Mouse (Mus musculus) ES-E14 (cell line): Measurements from ENCODE around the gene Igf2r. TPM values are rescaled to one million over a fixed set of nuclear protein-coding genes. Genes with fewer than 3 reads are reported as not detected.

ENCODE experiments used
- DNase-seq: peaks from one replicate; pipeline ENCODE4 v3.0.0-alpha.2; 2013; ENCODE audit warnings: low read depth, low spot score
- H3K27ac ChIP-seq: 2 replicates; pipeline ENCODE4 v1.5.1; 2012; ENCODE audit warnings: low read depth, mild to moderate bottlenecking, low read length, moderate library complexity, mixed read lengths; ENCODE audit not compliant: poor library complexity, insufficient read depth, severe bottlenecking
- H3K36me3 ChIP-seq: 2 replicates; pipeline ENCODE4 v1.6.1; 2012; ENCODE audit warnings: mild to moderate bottlenecking, low read length, moderate library complexity, mixed read lengths; ENCODE audit not compliant: control insufficient read depth, poor library complexity, insufficient read depth, severe bottlenecking
- H3K4me1 ChIP-seq, 2 experiments: fragments of 150-350 bp in 1 of 2; sonication (generic) in 1 of 2; 2 replicates each; pipeline ENCODE4 v1.6.1; 2012; ENCODE audit warnings: low read length in 2 of 2, mild to moderate bottlenecking in 1 of 2, mixed read lengths in 1 of 2; ENCODE audit not compliant: control insufficient read depth in 2 of 2, insufficient read depth in 2 of 2, poor library complexity in 1 of 2
- H3K4me3 ChIP-seq, 2 experiments: fragments of 150-350 bp in 1 of 2; sonication (generic) in 1 of 2; 2 replicates each; pipeline ENCODE4 v1.5.1; 2012; ENCODE audit warnings: low read length in 2 of 2, low read depth in 1 of 2, mild to moderate bottlenecking in 1 of 2, mixed read lengths in 1 of 2; ENCODE audit not compliant: insufficient read depth in 1 of 2, poor library complexity in 1 of 2, severe bottlenecking in 1 of 2
- H3K9ac ChIP-seq: 2 replicates; pipeline ENCODE4 v1.6.1; 2012; ENCODE audit warnings: low read depth, mild to moderate bottlenecking, low read length, mixed read lengths; ENCODE audit not compliant: poor library complexity, insufficient read depth, severe bottlenecking
- H3K9me3 ChIP-seq: fragments of 150-350 bp; sonication (generic); 2 replicates; pipeline ENCODE4 v1.6.1; 2012; ENCODE audit warnings: low read depth, mild to moderate bottlenecking, low read length; ENCODE audit not compliant: control insufficient read depth, insufficient read depth
- CHD2 ChIP-seq: IDR thresholded peaks from 2 replicates; pipeline ENCODE4 v1.6.1; 2014; ENCODE audit warnings: mild to moderate bottlenecking, low read depth, low read length, inconsistent platforms
- HCFC1 ChIP-seq: IDR thresholded peaks from 2 replicates; pipeline ENCODE4 v1.6.1; 2012; ENCODE audit warnings: low read length, inconsistent platforms, borderline replicate concordance; ENCODE audit not compliant: insufficient read depth
- MAFK ChIP-seq: IDR thresholded peaks from 2 replicates; pipeline ENCODE4 v1.6.1; 2014; ENCODE audit warnings: mild to moderate bottlenecking, low read depth, low read length, inconsistent platforms; ENCODE audit not compliant: insufficient read depth
- ZC3H11A ChIP-seq: IDR thresholded peaks from 2 replicates; pipeline ENCODE4 v1.6.1; 2012; ENCODE audit warnings: low read depth, mild to moderate bottlenecking, inconsistent platforms, low read length, borderline replicate concordance
- ZNF384 ChIP-seq: IDR thresholded peaks from 2 replicates; pipeline ENCODE4 v1.6.1; 2012; ENCODE audit warnings: low read depth, low read length, inconsistent platforms
- in situ Hi-C, 2 experiments: fragments of 600-800 bp; cut with MboI; formaldehyde crosslinking; loops; one replicate each; pipeline ENCODE4 v1.15.1; 2025; ENCODE audit warnings: low sequenced_read_pairs in 2 of 2, inconsistent platforms in 1 of 2; ENCODE audit not compliant: unreplicated experiment in 2 of 2
- total RNA-seq: library from RNA; depleted of rRNA; stranded (reverse); fragments of 300-350 nt; gene quantifications from 2 replicates; pipeline ENCODE4 v1.2.3, GENCODE M21; 2012

Igf2r gene
- total RNA-seq, 1 experiment = 91.9 TPM

GRCm38 (mm10) chr17:12737934-12738333, 31.5 kb downstream of the Igf2r start:
- no peak for DNase-seq
- H3K4me1 ChIP-seq = no peaks in the 10 kb centered on the region
- H3K36me3 ChIP-seq = peaks cover 12% of the 10 kb centered on the region; the same call in 1 of the 2 replicates
- no peak overlapping the region for H3K27ac ChIP-seq
- H3K9ac ChIP-seq = no peak overlapping the region
- peaks cover 6% of the 10 kb centered on the region; the same call in 1 of the 2 replicates for H3K9me3 ChIP-seq
- in situ Hi-C loops = no loop called here
- no peak for TF ChIP-seq MAFK
- no peak for TF ChIP-seq CHD2
- no peak for TF ChIP-seq HCFC1
- no peak for TF ChIP-seq ZC3H11A
- TF ChIP-seq ZNF384 = no peak
- no peak overlapping the region for H3K4me3 ChIP-seq

- no peak overlapping the region for H3K9ac ChIP-seq
- H3K36me3 ChIP-seq = peaks cover 21% of the 10 kb centered on the region; the same call in 1 of the 2 replicates
- 0 out of 2 replicates have a peak, but pooled peaks cover 2% of the 10 kb centered on the region for H3K9me3 ChIP-seq
- H3K4me3 ChIP-seq = no peak overlapping the region
- in situ Hi-C loops = no loop called here
- TF ChIP-seq MAFK (no peak), HCFC1 (no peak), ZNF384 (no peak), ZC3H11A (no peak), CHD2 (no peak)
- H3K27ac ChIP-seq = no peak overlapping the region
- no peaks in the 10 kb centered on the region for H3K4me1 ChIP-seq
- DNase-seq = no peak
These were observed 35.1 kb downstream of the Igf2r start for GRCm38 (mm10) chr17:12734205-12734857.

GRCm38 (mm10) chr17:12733128-12733527, 36.3 kb downstream of the Igf2r start:
- no peak for DNase-seq
- H3K27ac ChIP-seq = no peak overlapping the region
- TF ChIP-seq ZNF384 = no peak
- TF ChIP-seq MAFK = no peak
- no peak for TF ChIP-seq HCFC1
- no peaks in the 10 kb centered on the region for H3K4me1 ChIP-seq
- no peak overlapping the region for H3K4me3 ChIP-seq
- H3K9ac ChIP-seq = no peak overlapping the region
- peaks cover 18% of the 10 kb centered on the region; the same call in 1 of the 2 replicates for H3K36me3 ChIP-seq
- in situ Hi-C loops = no loop called here
- no peaks in the 10 kb centered on the region for H3K9me3 ChIP-seq

GRCm38 (mm10) chr17:12728536-12728935, 40.9 kb downstream of the Igf2r start:
- H3K9ac ChIP-seq = no peak overlapping the region
- H3K4me3 ChIP-seq = no peak overlapping the region
- in situ Hi-C loops = no loop called here
- TF ChIP-seq CHD2 (no peak), HCFC1 (no peak), ZC3H11A (no peak), MAFK (no peak), ZNF384 (no peak)
- no peaks in the 10 kb centered on the region for H3K4me1 ChIP-seq
- H3K9me3 ChIP-seq = no peaks in the 10 kb centered on the region
- H3K36me3 ChIP-seq = peaks cover 14% of the 10 kb centered on the region; the same call in 1 of the 2 replicates
- DNase-seq = no peak
- no peak overlapping the region for H3K27ac ChIP-seq

- no peak overlapping the region for H3K27ac ChIP-seq
These were observed 41.7 kb downstream of the Igf2r start for GRCm38 (mm10) chr17:12727748-12728147.

More at GRCm38 (mm10) chr17:12727748-12728147, 41.7 kb downstream of the Igf2r start:
- TF ChIP-seq HCFC1 (no peak), ZC3H11A (no peak), CHD2 (no peak), ZNF384 (no peak), MAFK (no peak)
- Histone ChIP-seq H3K4me1 (no peaks in the 10 kb centered on the region), H3K36me3 (peaks cover 14% of the 10 kb centered on the region; the same call in 1 of the 2 replicates), H3K9ac (no peak overlapping the region), H3K9me3 (no peaks in the 10 kb centered on the region), H3K4me3 (no peak overlapping the region)
- in situ Hi-C loops = no loop called here
- no peak for DNase-seq
